Mouse (Mus musculus): ENCODE results near the gene Uaca. TPM values are rescaled to one million over a fixed set of nuclear protein-coding genes. Genes with fewer than 3 reads are reported as not detected.
"Not testable (repeated sequence)": the region's sequence is repeated elsewhere in the genome, so short reads cannot be mapped to it uniquely, and the experiment has no call there.

Gene Uaca
- polyA plus RNA-seq, 1 experiment from 2014 or later, result 32.4 TPM

- no peak overlapping the region for H3K9ac ChIP-seq
- no peaks in the 10 kb centered on the region for H3K9me3 ChIP-seq
- no peak for ATAC-seq (ENCODE audit: low FRiP score)
- no peak overlapping the region for H3K27ac ChIP-seq
- H3K4me3 ChIP-seq (replicated peaks), result no peak overlapping the region
- 82% methylated on average over 6 of the region's 6 CpGs for WGBS
- no peak overlapping the region for H3K4me2 ChIP-seq
- peaks cover 8% of the 10 kb centered on the region for H3K27me3 ChIP-seq
- H3K4me1 ChIP-seq, result peaks cover 10% of the 10 kb centered on the region
- H3K36me3 ChIP-seq (replicated peaks), result no peaks in the 10 kb centered on the region
Measured at GRCm38 (mm10) chr9:60797126-60797525, 2.8 kb downstream of the Uaca start.

GRCm38 (mm10) chr9:60799061-60799460 is 4.7 kb downstream of the Uaca start:
- H3K36me3 ChIP-seq (replicated peaks), result no peaks in the 10 kb centered on the region
- H3K9me3 ChIP-seq, result no peaks in the 10 kb centered on the region
- H3K9ac ChIP-seq, result no peak overlapping the region
- WGBS, result 19% methylated on average over 10 of the region's 10 CpGs
- no peaks in the 10 kb centered on the region for H3K27me3 ChIP-seq
- peaks cover 4% of the 10 kb centered on the region; the same call in 1 of the 2 replicates for H3K4me1 ChIP-seq
- H3K4me2 ChIP-seq, result peak overlapping the region; percentile 15; the same call in 1 of the 2 replicates
- H3K27ac ChIP-seq, result no peak overlapping the region
- no peak for ATAC-seq (ENCODE audit: low FRiP score)
- H3K4me3 ChIP-seq (replicated peaks), result no peak overlapping the region

- Histone ChIP-seq H3K4me2 (no peak overlapping the region), H3K9ac (no peak overlapping the region), H3K27ac (no peak overlapping the region), H3K4me3 (replicated peaks) (no peak overlapping the region), H3K4me1 (0 out of 2 replicates have a peak, but pooled peaks cover 4% of the 10 kb centered on the region), H3K9me3 (no peaks in the 10 kb centered on the region), H3K27me3 (no peaks in the 10 kb centered on the region), H3K36me3 (replicated peaks) (no peaks in the 10 kb centered on the region)
- WGBS, result 88% methylated on average over 8 of the region's 8 CpGs
- ATAC-seq (ENCODE audit: low FRiP score), result no peak
Measured at GRCm38 (mm10) chr9:60800663-60801382, 6.5 kb downstream of the Uaca start.

GRCm38 (mm10) chr9:60801746-60802145 is 7.4 kb downstream of the Uaca start:
- Histone ChIP-seq H3K9me3 (no peaks in the 10 kb centered on the region), H3K4me3 (replicated peaks) (no peak overlapping the region), H3K36me3 (replicated peaks) (no peaks in the 10 kb centered on the region), H3K27ac (no peak overlapping the region), H3K4me1 (0 out of 2 replicates have a peak, but pooled peaks cover 4% of the 10 kb centered on the region), H3K4me2 (no peak overlapping the region), H3K27me3 (no peaks in the 10 kb centered on the region), H3K9ac (no peak overlapping the region)
- no peak for ATAC-seq (ENCODE audit: low FRiP score)
- 77% methylated on average over 1 of the region's 1 CpGs for WGBS

- H3K4me1 ChIP-seq, result 0 out of 2 replicates have a peak, but pooled peaks cover 4% of the 10 kb centered on the region
- H3K9me3 ChIP-seq, result no peaks in the 10 kb centered on the region
- no peak overlapping the region for H3K9ac ChIP-seq
- H3K4me2 ChIP-seq, result no peak overlapping the region
- H3K4me3 ChIP-seq (replicated peaks), result no peak overlapping the region
- ATAC-seq (ENCODE audit: low FRiP score), result no peak
- H3K27me3 ChIP-seq, result no peaks in the 10 kb centered on the region
- WGBS, result 87% methylated on average over 5 of the region's 5 CpGs
- H3K36me3 ChIP-seq (replicated peaks), result no peaks in the 10 kb centered on the region
- H3K27ac ChIP-seq, result no peak overlapping the region
Measured at GRCm38 (mm10) chr9:60802341-60802740, 8.0 kb downstream of the Uaca start.

- WGBS, result 100% methylated on average over 2 of the region's 2 CpGs
- Histone ChIP-seq H3K27ac (no peak overlapping the region), H3K4me3 (replicated peaks) (no peak overlapping the region), H3K4me1 (no peaks in the 10 kb centered on the region), H3K9me3 (no peaks in the 10 kb centered on the region), H3K9ac (no peak overlapping the region), H3K4me2 (no peak overlapping the region), H3K36me3 (replicated peaks) (no peaks in the 10 kb centered on the region), H3K27me3 (no peaks in the 10 kb centered on the region)
- ATAC-seq (ENCODE audit: low FRiP score), result no peak
Measured at GRCm38 (mm10) chr9:60806021-60806420, 11.7 kb downstream of the Uaca start.

- WGBS, result 95% methylated on average over 5 of the region's 5 CpGs
Measured at GRCm38 (mm10) chr9:60807996-60808395, 13.7 kb downstream of the Uaca start.

GRCm38 (mm10) chr9:60813139-60813880 is 19.0 kb downstream of the Uaca start:
- Histone ChIP-seq H3K36me3 (replicated peaks) (no peaks in the 10 kb centered on the region), H3K9ac (no peak overlapping the region), H3K4me1 (peaks cover 12% of the 10 kb centered on the region), H3K27me3 (no peaks in the 10 kb centered on the region), H3K27ac (no peak overlapping the region), H3K4me3 (replicated peaks) (no peak overlapping the region), H3K9me3 (no peaks in the 10 kb centered on the region), H3K4me2 (no peak overlapping the region)
- 15% methylated on average over 11 of the region's 11 CpGs for WGBS
- no peak for ATAC-seq (ENCODE audit: low FRiP score)

More at GRCm38 (mm10) chr9:60807996-60808395, 13.7 kb downstream of the Uaca start:
- H3K9ac ChIP-seq, result no peak overlapping the region
- H3K4me2 ChIP-seq, result no peak overlapping the region
- 0 out of 2 replicates have a peak, but pooled peaks cover under 1% of the 10 kb centered on the region for H3K4me1 ChIP-seq
- no peak for ATAC-seq (ENCODE audit: low FRiP score)
- H3K4me3 ChIP-seq (replicated peaks), result no peak overlapping the region
- H3K36me3 ChIP-seq (replicated peaks), result no peaks in the 10 kb centered on the region
- no peaks in the 10 kb centered on the region for H3K9me3 ChIP-seq
- no peak overlapping the region for H3K27ac ChIP-seq
- no peaks in the 10 kb centered on the region for H3K27me3 ChIP-seq

- Histone ChIP-seq H3K4me2 (no peak overlapping the region), H3K27me3 (no peaks in the 10 kb centered on the region), H3K4me1 (peaks cover 12% of the 10 kb centered on the region), H3K9ac (no peak overlapping the region), H3K27ac (no peak overlapping the region), H3K4me3 (replicated peaks) (no peak overlapping the region), H3K9me3 (no peaks in the 10 kb centered on the region), H3K36me3 (replicated peaks) (no peaks in the 10 kb centered on the region)
- 92% methylated on average over 8 of the region's 8 CpGs for WGBS
- ATAC-seq (ENCODE audit: low FRiP score), result no peak
Measured at GRCm38 (mm10) chr9:60815502-60815901, 21.2 kb downstream of the Uaca start.

- 93% methylated on average over 5 of the region's 5 CpGs for WGBS
- Histone ChIP-seq H3K27ac (no peak overlapping the region), H3K27me3 (no peaks in the 10 kb centered on the region), H3K4me3 (replicated peaks) (no peak overlapping the region), H3K9me3 (no peaks in the 10 kb centered on the region), H3K4me2 (no peak overlapping the region), H3K36me3 (replicated peaks) (no peaks in the 10 kb centered on the region), H3K4me1 (peaks cover 12% of the 10 kb centered on the region), H3K9ac (no peak overlapping the region)
- no peak for ATAC-seq (ENCODE audit: low FRiP score)
Measured at GRCm38 (mm10) chr9:60817585-60817984, 23.2 kb downstream of the Uaca start.

GRCm38 (mm10) chr9:60818582-60818981 is 24.2 kb downstream of the Uaca start:
- not testable (repeated sequence) for H3K27ac ChIP-seq; H3K4me3 ChIP-seq (replicated peaks); H3K9me3 ChIP-seq; H3K4me1 ChIP-seq; H3K9ac ChIP-seq; ATAC-seq (ENCODE audit: low FRiP score); H3K27me3 ChIP-seq; H3K4me2 ChIP-seq; H3K36me3 ChIP-seq (replicated peaks)
- 53% methylated on average over 8 of the region's 8 CpGs for WGBS

- WGBS, result 13% methylated on average over 1 of the region's 1 CpGs
- no peaks in the 10 kb centered on the region for H3K36me3 ChIP-seq (replicated peaks)
- no peak overlapping the region for H3K4me2 ChIP-seq
- no peak overlapping the region for H3K4me3 ChIP-seq (replicated peaks)
- no peak for ATAC-seq (ENCODE audit: low FRiP score)
- H3K4me1 ChIP-seq, result no peaks in the 10 kb centered on the region
- no peaks in the 10 kb centered on the region for H3K27me3 ChIP-seq
- no peak overlapping the region for H3K9ac ChIP-seq
- no peak overlapping the region for H3K27ac ChIP-seq
- H3K9me3 ChIP-seq, result no peaks in the 10 kb centered on the region
Measured at GRCm38 (mm10) chr9:60819340-60819739, 25.0 kb downstream of the Uaca start.
